Mouse (Mus musculus): ENCODE results near the gene Rgl1. TPM values are rescaled to one million over a fixed set of nuclear protein-coding genes. Genes with fewer than 3 reads are reported as not detected.
A peak's percentile ranks its signal among the peaks of the same experiment; 100 is the strongest.
"Not testable (repeated sequence)": the region's sequence is repeated elsewhere in the genome, so short reads cannot be mapped to it uniquely, and the experiment has no call there.

Rgl1 gene
- polyA plus RNA-seq, 1 experiment from 2014 or later, result 13.9 TPM

GRCm38 (mm10) chr1:152660436-152660835, 105.7 kb downstream of the Rgl1 start:
- H3K27ac ChIP-seq (ENCODE audit: low read length), result no peak overlapping the region
- ATAC-seq, result no peak
- H3K4me2 ChIP-seq (ENCODE audit: low read length), result no peak overlapping the region
- H3K4me1 ChIP-seq (ENCODE audit: control insufficient read depth, insufficient read depth, low read length), result no peaks in the 10 kb centered on the region
- no peaks in the 10 kb centered on the region for H3K27me3 ChIP-seq (ENCODE audit: control insufficient read depth, insufficient read depth, low read depth, low read length)
- 93% methylated on average over 7 of the region's 7 CpGs for WGBS
- no peak overlapping the region for H3K9ac ChIP-seq (ENCODE audit: low read depth, low read length)
- no peaks in the 10 kb centered on the region for H3K36me3 ChIP-seq (ENCODE audit: control insufficient read depth, insufficient read depth, low read length)
- H3K9me3 ChIP-seq (replicated peaks; ENCODE audit: control insufficient read depth, low read length, poor library complexity, severe bottlenecking), result no peaks in the 10 kb centered on the region
- H3K4me3 ChIP-seq (ENCODE audit: low read depth, low read length), result no peak overlapping the region

GRCm38 (mm10) chr1:152659961-152660360, 106.2 kb downstream of the Rgl1 start:
- no peak overlapping the region for H3K9ac ChIP-seq (ENCODE audit: low read depth, low read length)
- H3K4me3 ChIP-seq (ENCODE audit: low read depth, low read length), result no peak overlapping the region
- H3K36me3 ChIP-seq (ENCODE audit: control insufficient read depth, insufficient read depth, low read length), result no peaks in the 10 kb centered on the region
- H3K4me1 ChIP-seq (ENCODE audit: control insufficient read depth, insufficient read depth, low read length), result no peaks in the 10 kb centered on the region
- H3K4me2 ChIP-seq (ENCODE audit: low read length), result no peak overlapping the region
- ATAC-seq, result no peak
- no peaks in the 10 kb centered on the region for H3K27me3 ChIP-seq (ENCODE audit: control insufficient read depth, insufficient read depth, low read depth, low read length)
- no peaks in the 10 kb centered on the region for H3K9me3 ChIP-seq (replicated peaks; ENCODE audit: control insufficient read depth, low read length, poor library complexity, severe bottlenecking)
- 91% methylated on average over 4 of the region's 4 CpGs for WGBS
- no peak overlapping the region for H3K27ac ChIP-seq (ENCODE audit: low read length)

GRCm38 (mm10) chr1:152656601-152657000, 109.5 kb downstream of the Rgl1 start:
- H3K9me3 ChIP-seq (replicated peaks; ENCODE audit: control insufficient read depth, low read length, poor library complexity, severe bottlenecking), result no peaks in the 10 kb centered on the region
- no peak for ATAC-seq
- no peak overlapping the region for H3K9ac ChIP-seq (ENCODE audit: low read depth, low read length)
- WGBS, result 72% methylated on average over 6 of the region's 6 CpGs
- no peak overlapping the region for H3K4me2 ChIP-seq (ENCODE audit: low read length)
- H3K27me3 ChIP-seq (ENCODE audit: control insufficient read depth, insufficient read depth, low read depth, low read length), result no peaks in the 10 kb centered on the region
- H3K4me1 ChIP-seq (ENCODE audit: control insufficient read depth, insufficient read depth, low read length), result no peaks in the 10 kb centered on the region
- H3K27ac ChIP-seq (ENCODE audit: low read length), result no peak overlapping the region
- H3K4me3 ChIP-seq (ENCODE audit: low read depth, low read length), result no peak overlapping the region
- H3K36me3 ChIP-seq (ENCODE audit: control insufficient read depth, insufficient read depth, low read length), result no peaks in the 10 kb centered on the region

GRCm38 (mm10) chr1:152654851-152655250, 111.3 kb downstream of the Rgl1 start:
- H3K4me2 ChIP-seq (ENCODE audit: low read length), result no peak overlapping the region
- H3K27ac ChIP-seq (ENCODE audit: low read length), result no peak overlapping the region
- no peaks in the 10 kb centered on the region for H3K36me3 ChIP-seq (ENCODE audit: control insufficient read depth, insufficient read depth, low read length)
- H3K9me3 ChIP-seq (replicated peaks; ENCODE audit: control insufficient read depth, low read length, poor library complexity, severe bottlenecking), result no peaks in the 10 kb centered on the region
- no peak overlapping the region for H3K9ac ChIP-seq (ENCODE audit: low read depth, low read length)
- 96% methylated on average over 6 of the region's 6 CpGs for WGBS
- no peaks in the 10 kb centered on the region for H3K27me3 ChIP-seq (ENCODE audit: control insufficient read depth, insufficient read depth, low read depth, low read length)
- no peaks in the 10 kb centered on the region for H3K4me1 ChIP-seq (ENCODE audit: control insufficient read depth, insufficient read depth, low read length)
- no peak overlapping the region for H3K4me3 ChIP-seq (ENCODE audit: low read depth, low read length)
- no peak for ATAC-seq

GRCm38 (mm10) chr1:152651495-152651874, 114.7 kb downstream of the Rgl1 start:
- Histone ChIP-seq H3K27me3 (ENCODE audit: control insufficient read depth, insufficient read depth, low read depth, low read length) (no peaks in the 10 kb centered on the region), H3K4me1 (ENCODE audit: control insufficient read depth, insufficient read depth, low read length) (no peaks in the 10 kb centered on the region), H3K4me3 (ENCODE audit: low read depth, low read length) (no peak overlapping the region), H3K9me3 (replicated peaks; ENCODE audit: control insufficient read depth, low read length, poor library complexity, severe bottlenecking) (no peaks in the 10 kb centered on the region), H3K27ac (ENCODE audit: low read length) (no peak overlapping the region), H3K4me2 (ENCODE audit: low read length) (no peak overlapping the region), H3K9ac (ENCODE audit: low read depth, low read length) (no peak overlapping the region), H3K36me3 (ENCODE audit: control insufficient read depth, insufficient read depth, low read length) (no peaks in the 10 kb centered on the region)
- 82% methylated on average over 1 of the region's 1 CpGs for WGBS
- ATAC-seq, result no peak

- 86% methylated on average over 6 of the region's 6 CpGs for WGBS
- Histone ChIP-seq H3K4me3 (ENCODE audit: low read depth, low read length) (no peak overlapping the region), H3K36me3 (ENCODE audit: control insufficient read depth, insufficient read depth, low read length) (no peaks in the 10 kb centered on the region), H3K27ac (ENCODE audit: low read length) (no peak overlapping the region), H3K9ac (ENCODE audit: low read depth, low read length) (no peak overlapping the region), H3K27me3 (ENCODE audit: control insufficient read depth, insufficient read depth, low read depth, low read length) (no peaks in the 10 kb centered on the region), H3K9me3 (replicated peaks; ENCODE audit: control insufficient read depth, low read length, poor library complexity, severe bottlenecking) (no peaks in the 10 kb centered on the region), H3K4me2 (ENCODE audit: low read length) (no peak overlapping the region), H3K4me1 (ENCODE audit: control insufficient read depth, insufficient read depth, low read length) (no peaks in the 10 kb centered on the region)
- ATAC-seq, result no peak
Measured at GRCm38 (mm10) chr1:152650856-152651494, 115.2 kb downstream of the Rgl1 start.

GRCm38 (mm10) chr1:152648052-152648451, 118.1 kb downstream of the Rgl1 start:
- Histone ChIP-seq H3K27me3 (ENCODE audit: control insufficient read depth, insufficient read depth, low read depth, low read length) (no peaks in the 10 kb centered on the region), H3K4me3 (ENCODE audit: low read depth, low read length) (no peak overlapping the region), H3K27ac (ENCODE audit: low read length) (no peak overlapping the region), H3K4me1 (ENCODE audit: control insufficient read depth, insufficient read depth, low read length) (no peaks in the 10 kb centered on the region), H3K4me2 (ENCODE audit: low read length) (no peak overlapping the region), H3K9me3 (replicated peaks; ENCODE audit: control insufficient read depth, low read length, poor library complexity, severe bottlenecking) (no peaks in the 10 kb centered on the region), H3K9ac (ENCODE audit: low read depth, low read length) (no peak overlapping the region), H3K36me3 (ENCODE audit: control insufficient read depth, insufficient read depth, low read length) (no peaks in the 10 kb centered on the region)
- no peak for ATAC-seq
- 87% methylated on average over 5 of the region's 5 CpGs for WGBS

- H3K9me3 ChIP-seq (replicated peaks; ENCODE audit: control insufficient read depth, low read length, poor library complexity, severe bottlenecking); H3K27ac ChIP-seq (ENCODE audit: low read length); H3K4me3 ChIP-seq (ENCODE audit: low read depth, low read length); ATAC-seq; H3K9ac ChIP-seq (ENCODE audit: low read depth, low read length); H3K4me1 ChIP-seq (ENCODE audit: control insufficient read depth, insufficient read depth, low read length); H3K27me3 ChIP-seq (ENCODE audit: control insufficient read depth, insufficient read depth, low read depth, low read length); H3K4me2 ChIP-seq (ENCODE audit: low read length); H3K36me3 ChIP-seq (ENCODE audit: control insufficient read depth, insufficient read depth, low read length): not testable (repeated sequence)
- WGBS, result 55% methylated on average over 8 of the region's 10 CpGs
Measured at GRCm38 (mm10) chr1:152642207-152642606, 123.9 kb downstream of the Rgl1 start.

GRCm38 (mm10) chr1:152640195-152640981, 125.8 kb downstream of the Rgl1 start:
- H3K9ac ChIP-seq (ENCODE audit: low read depth, low read length), result no peak overlapping the region
- WGBS, result 57% methylated on average over 11 of the region's 11 CpGs
- no peak overlapping the region for H3K4me3 ChIP-seq (ENCODE audit: low read depth, low read length)
- no peaks in the 10 kb centered on the region for H3K36me3 ChIP-seq (ENCODE audit: control insufficient read depth, insufficient read depth, low read length)
- H3K27me3 ChIP-seq (ENCODE audit: control insufficient read depth, insufficient read depth, low read depth, low read length), result no peaks in the 10 kb centered on the region
- no peak overlapping the region for H3K4me2 ChIP-seq (ENCODE audit: low read length)
- peak overlapping the region; percentile 58; the same call in 1 of the 2 replicates for H3K27ac ChIP-seq (ENCODE audit: low read length)
- peak; percentile 52 for ATAC-seq
- no peaks in the 10 kb centered on the region for H3K9me3 ChIP-seq (replicated peaks; ENCODE audit: control insufficient read depth, low read length, poor library complexity, severe bottlenecking)
- H3K4me1 ChIP-seq (ENCODE audit: control insufficient read depth, insufficient read depth, low read length), result 0 out of 2 replicates have a peak, but pooled peaks cover 3% of the 10 kb centered on the region

All from midbrain, embryonic 16.5 days (tissue).